Mouse (Mus musculus) small intestine, adult 2 months (tissue): ENCODE data around the gene Srd5a2. TPM values are rescaled to one million over a fixed set of nuclear protein-coding genes. Genes with fewer than 3 reads are reported as not detected.
A peak's percentile ranks its signal among the peaks of the same experiment; 100 is the strongest.

Experiments used
- H3K27ac ChIP-seq: fragments of 200-500 bp; 2 replicates; pipeline ENCODE4 v1.5.1; 2012; ENCODE audit warnings: low read depth, low read length, control low read depth, inconsistent platforms; ENCODE audit not compliant: insufficient read depth
- H3K27me3 ChIP-seq: fragments of 200-500 bp; 2 replicates; pipeline ENCODE4 v1.6.1; 2012; ENCODE audit warnings: mild to moderate bottlenecking, moderate library complexity, low read length, inconsistent platforms; ENCODE audit not compliant: control insufficient read depth, insufficient read depth
- H3K36me3 ChIP-seq: fragments of 200-500 bp; 2 replicates; pipeline ENCODE4 v1.6.1; 2012; ENCODE audit warnings: mild to moderate bottlenecking, low read length, control low read depth, inconsistent platforms; ENCODE audit not compliant: control insufficient read depth, insufficient read depth
- H3K4me1 ChIP-seq: fragments of 200-500 bp; 2 replicates; pipeline ENCODE4 v1.6.1; 2012; ENCODE audit warnings: low read length, inconsistent platforms, mixed read lengths; ENCODE audit not compliant: control insufficient read depth, insufficient read depth, insufficient read length
- H3K4me3 ChIP-seq: fragments of 200-500 bp; 2 replicates; pipeline ENCODE4 v1.5.1; 2012; ENCODE audit warnings: low read depth, mild to moderate bottlenecking, control low read depth, inconsistent platforms, low read length, moderate library complexity
- CTCF ChIP-seq: fragments of 200-500 bp; IDR thresholded peaks from 2 replicates; pipeline ENCODE4 v1.5.1; 2012; ENCODE audit warnings: low read depth, mild to moderate bottlenecking, control low read depth, inconsistent platforms, low read length, moderate library complexity, mixed read lengths; ENCODE audit not compliant: insufficient replicate concordance, insufficient read length; ENCODE audit errors: extremely low read depth
- POLR2A ChIP-seq: fragments of 200-500 bp; IDR thresholded peaks from 2 replicates; pipeline ENCODE4 v1.6.1; 2012; ENCODE audit warnings: low read depth, mild to moderate bottlenecking, control low read depth, inconsistent platforms, low read length, moderate library complexity
- WGBS: fragments of 180-500 bp; shearing (Covaris S2); methylation state at CpG from one replicate; pipeline ENCODE4 v1.1.7; 2018; 5-methylcytosine and 5-hydroxymethylcytosine counted together
- polyA plus RNA-seq: library from polyadenylated mRNA; depleted of rRNA; stranded (reverse); fragments of >200 nt; gene quantifications from 2 replicates; pipeline ENCODE4 v1.2.3, GENCODE M21; 2012

The Srd5a2 gene
- polyA plus RNA-seq, 1 experiment: not detected

- Histone ChIP-seq H3K27me3 (no peaks in the 10 kb centered on the region), H3K27ac (no peak overlapping the region), H3K4me3 (no peak overlapping the region), H3K4me1 (no peaks in the 10 kb centered on the region), H3K36me3 (no peaks in the 10 kb centered on the region)
- no peak for TF ChIP-seq CTCF
- no peak for TF ChIP-seq POLR2A
- WGBS: 77% methylated on average over 8 of the region's 8 CpGs
Observed at GRCm38 (mm10) chr17:74007001-74007400, 40.7 kb downstream of the Srd5a2 start.

- no peaks in the 10 kb centered on the region for H3K4me1 ChIP-seq
- H3K4me3 ChIP-seq: no peak overlapping the region
- 84% methylated on average over 2 of the region's 2 CpGs for WGBS
- H3K36me3 ChIP-seq: no peaks in the 10 kb centered on the region
- no peaks in the 10 kb centered on the region for H3K27me3 ChIP-seq
- no peak for TF ChIP-seq POLR2A
- no peak for TF ChIP-seq CTCF
- no peak overlapping the region for H3K27ac ChIP-seq
Observed at GRCm38 (mm10) chr17:74002396-74002795, 45.3 kb downstream of the Srd5a2 start.

- TF ChIP-seq POLR2A: no peak
- TF ChIP-seq CTCF: no peak
- Histone ChIP-seq H3K36me3 (no peaks in the 10 kb centered on the region), H3K4me1 (peaks cover 7% of the 10 kb centered on the region; the same call in 1 of the 2 replicates), H3K4me3 (no peak overlapping the region), H3K27ac (peak overlapping the region; percentile 81; the same call in 1 of the 2 replicates), H3K27me3 (no peaks in the 10 kb centered on the region)
- 39% methylated on average over 13 of the region's 13 CpGs for WGBS
Observed at GRCm38 (mm10) chr17:73995907-73996645, 51.6 kb downstream of the Srd5a2 start.

- WGBS: 84% methylated on average over 4 of the region's 4 CpGs
Observed at GRCm38 (mm10) chr17:73991264-73991663, 56.5 kb downstream of the Srd5a2 start.

GRCm38 (mm10) chr17:73986571-73986970 lies 61.1 kb downstream of the Srd5a2 start:
- Histone ChIP-seq H3K36me3 (no peaks in the 10 kb centered on the region), H3K4me1 (peaks cover 12% of the 10 kb centered on the region; the same call in 1 of the 2 replicates), H3K27ac (no peak overlapping the region), H3K27me3 (no peaks in the 10 kb centered on the region), H3K4me3 (no peak overlapping the region)
- no peak for TF ChIP-seq POLR2A
- no peak for TF ChIP-seq CTCF
- WGBS: 85% methylated on average over 2 of the region's 2 CpGs

More at GRCm38 (mm10) chr17:73991264-73991663, 56.5 kb downstream of the Srd5a2 start:
- Histone ChIP-seq H3K4me3 (no peak overlapping the region), H3K27me3 (no peaks in the 10 kb centered on the region), H3K27ac (0 out of 2 replicates have a peak overlapping the region, but pooled peaks have one; percentile 8), H3K36me3 (no peaks in the 10 kb centered on the region), H3K4me1 (peaks cover 16% of the 10 kb centered on the region; the same call in 1 of the 2 replicates)
- no peak for TF ChIP-seq POLR2A
- TF ChIP-seq CTCF: no peak

GRCm38 (mm10) chr17:73985936-73986335 lies 61.8 kb downstream of the Srd5a2 start:
- peaks cover 12% of the 10 kb centered on the region; the same call in 1 of the 2 replicates for H3K4me1 ChIP-seq
- TF ChIP-seq CTCF (no peak), POLR2A (no peak)
- no peak overlapping the region for H3K4me3 ChIP-seq
- no peaks in the 10 kb centered on the region for H3K27me3 ChIP-seq
- no peak overlapping the region for H3K27ac ChIP-seq
- no peaks in the 10 kb centered on the region for H3K36me3 ChIP-seq
- 57% methylated on average over 4 of the region's 4 CpGs for WGBS

GRCm38 (mm10) chr17:73984508-73984907 lies 63.2 kb downstream of the Srd5a2 start:
- TF ChIP-seq POLR2A (no peak), CTCF (no peak)
- no peak overlapping the region for H3K27ac ChIP-seq
- no peaks in the 10 kb centered on the region for H3K36me3 ChIP-seq
- H3K4me1 ChIP-seq: peaks cover 3% of the 10 kb centered on the region; the same call in 1 of the 2 replicates
- no peaks in the 10 kb centered on the region for H3K27me3 ChIP-seq
- WGBS: 56% methylated on average over 4 of the region's 4 CpGs
- no peak overlapping the region for H3K4me3 ChIP-seq
